Mouse (Mus musculus) myocyte (in vitro differentiated cells): ENCODE data around the gene Nelfe. TPM values are rescaled to one million over a fixed set of nuclear protein-coding genes. Genes with fewer than 3 reads are reported as not detected.
"Not testable (repeated sequence)": the region's sequence is repeated elsewhere in the genome, so short reads cannot be mapped to it uniquely, and the experiment has no call there.

Experiments
- H3K27me3 ChIP-seq: one replicate; pipeline ENCODE4 v1.6.1; 2011; ENCODE audit not compliant: control insufficient read depth, insufficient read depth, insufficient read length
- H3K36me3 ChIP-seq: one replicate; pipeline ENCODE4 v1.6.1; 2011; ENCODE audit not compliant: control insufficient read depth, insufficient read depth
- H3K4me2 ChIP-seq: one replicate; pipeline ENCODE4 v1.6.1; 2011; ENCODE audit warnings: low read depth, control low read depth
- H3K4me3 ChIP-seq: one replicate; pipeline ENCODE4 v1.5.1; 2011; ENCODE audit warnings: mild to moderate bottlenecking, control low read depth, moderate library complexity
- H3K79me2 ChIP-seq: one replicate; pipeline ENCODE4 v1.6.1; 2011; ENCODE audit not compliant: control insufficient read depth, insufficient read depth
- H3ac ChIP-seq: one replicate; pipeline ENCODE4 v1.6.1; 2011; ENCODE audit not compliant: control insufficient read depth, insufficient read length
- CEBPB ChIP-seq: IDR thresholded peaks from 2 replicates; pipeline ENCODE4 v1.6.1; 2011; ENCODE audit warnings: mild to moderate bottlenecking, moderate library complexity; ENCODE audit not compliant: poor library complexity, insufficient read depth, severe bottlenecking
- E2F4 ChIP-seq: IDR thresholded peaks from one replicate; pipeline ENCODE4 v1.6.1; 2011; ENCODE audit warnings: mild to moderate bottlenecking, control low read depth, moderate library complexity; ENCODE audit not compliant: insufficient read depth
- MAX ChIP-seq: IDR thresholded peaks from one replicate; pipeline ENCODE4 v1.6.1; 2011; ENCODE audit warnings: low read depth, mild to moderate bottlenecking, control low read depth
- MYOD1 ChIP-seq, 3 experiments: IDR thresholded peaks; one replicate each; pipeline ENCODE4 v1.6.1; 2011; ENCODE audit warnings: control low read depth in 2 of 3, low read depth in 2 of 3, mild to moderate bottlenecking in 2 of 3, moderate library complexity in 1 of 3; ENCODE audit not compliant: insufficient read length in 2 of 3, control insufficient read depth in 1 of 3
- MYOG ChIP-seq, 3 experiments: IDR thresholded peaks; one replicate each; pipeline ENCODE4 v1.6.1; 2011; ENCODE audit warnings: control low read depth in 2 of 3, low read depth in 2 of 3, mild to moderate bottlenecking in 2 of 3; ENCODE audit not compliant: insufficient read length in 2 of 3, control insufficient read depth in 1 of 3, insufficient read depth in 1 of 3
- POLR2A ChIP-seq: IDR thresholded peaks from one replicate; pipeline ENCODE4 v1.6.1; 2011; ENCODE audit warnings: low read depth, mild to moderate bottlenecking, control low read depth, moderate library complexity; ENCODE audit not compliant: insufficient read length
- POLR2AphosphoS2 ChIP-seq: IDR thresholded peaks from one replicate; pipeline ENCODE4 v1.6.1; 2011; ENCODE audit warnings: low read depth, control low read depth; ENCODE audit not compliant: insufficient read length
- REST ChIP-seq: IDR thresholded peaks from one replicate; pipeline ENCODE4 v1.6.1; 2011; ENCODE audit warnings: mild to moderate bottlenecking, control low read depth, moderate library complexity; ENCODE audit not compliant: insufficient read depth, insufficient read length
- SRF ChIP-seq: IDR thresholded peaks from one replicate; pipeline ENCODE4 v1.6.1; 2011; ENCODE audit warnings: low read depth; ENCODE audit not compliant: control insufficient read depth, insufficient read length
- TCF12 ChIP-seq: IDR thresholded peaks from one replicate; pipeline ENCODE4 v1.6.1; 2011; ENCODE audit warnings: mild to moderate bottlenecking, control low read depth; ENCODE audit not compliant: poor library complexity, insufficient read depth, severe bottlenecking
- TCF3 ChIP-seq: IDR thresholded peaks from one replicate; pipeline ENCODE4 v1.6.1; 2011; ENCODE audit warnings: low read depth, control low read depth; ENCODE audit not compliant: insufficient read length
- USF1 ChIP-seq: IDR thresholded peaks from one replicate; pipeline ENCODE4 v1.6.1; 2011; ENCODE audit warnings: low read depth, mild to moderate bottlenecking, control low read depth, moderate library complexity
- polyA plus RNA-seq: library from polyadenylated mRNA; unstranded; fragments of >200 nt; fragmentation: generic; extraction: Trizol; gene quantifications from one replicate; pipeline ENCODE4 v1.2.1, GENCODE M21; 2012; ENCODE audit warnings: missing spikeins

Gene Nelfe
- 60.0 TPM for polyA plus RNA-seq

DNA sequence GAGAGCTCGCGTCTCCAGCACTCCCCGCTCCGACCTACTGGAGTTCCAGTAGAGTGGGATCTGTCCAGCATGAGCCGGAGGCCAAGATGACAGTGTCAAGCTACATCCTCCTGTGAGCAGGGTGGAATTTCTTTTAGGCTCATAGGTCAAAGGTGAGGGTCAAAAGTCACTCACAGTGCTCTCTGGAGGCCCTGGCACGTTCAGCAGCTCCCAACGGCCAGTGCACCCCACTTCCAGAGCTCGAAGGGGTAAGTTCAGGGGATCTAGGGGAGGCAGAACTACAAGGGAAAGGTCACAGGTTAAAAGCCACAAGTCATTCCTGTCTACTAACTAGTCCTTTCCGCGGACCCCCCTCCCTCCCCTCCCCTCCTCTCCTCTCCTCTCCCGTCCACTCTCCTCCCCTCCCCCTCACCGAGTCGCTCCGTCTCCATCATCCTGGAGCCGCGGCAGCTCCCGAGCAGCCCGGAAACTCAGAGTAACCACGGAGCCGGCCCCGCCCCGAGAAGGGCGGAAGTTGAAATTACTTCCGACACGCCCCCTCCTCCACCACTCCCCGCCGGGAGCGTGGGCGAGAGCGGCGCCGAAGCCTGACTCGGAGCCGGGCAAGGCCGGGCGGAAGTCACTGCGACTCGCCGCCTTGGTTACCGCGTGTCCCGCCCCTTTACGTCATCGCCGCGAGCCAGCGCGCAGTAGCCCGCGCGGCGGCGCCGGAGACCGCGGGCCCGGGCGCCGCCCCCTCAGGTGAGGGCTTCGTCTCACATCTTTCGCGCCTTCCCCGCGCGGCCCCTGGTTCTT, at the start of gene Nelfe, which contains the start of gene Skiv2l:
TSS of gene Nelfe (plus strand) at position 670 of the 795 bp plus-strand sequence.
TSS of gene Skiv2l (minus strand) at position 489 of the 795 bp plus-strand sequence.
- peak within 1 kb of the TSS; percentile 17 for H3ac ChIP-seq
- no peaks in the 10 kb centered on the region for H3K27me3 ChIP-seq
- peaks cover 12% of the 10 kb centered on the region for H3K79me2 ChIP-seq
- H3K36me3 ChIP-seq: peaks cover 5% of the 10 kb centered on the region
- H3K4me2 ChIP-seq: peak within 1 kb of the TSS; percentile 91
- no peak for TF ChIP-seq TCF3
- TF ChIP-seq MYOD1 (IDR thresholded peaks at IDR 0.05; ENCODE audit: control insufficient read depth in 1 of 3, insufficient read length in 2 of 3, low read depth in 2 of 3): peak in 1 of 3 experiments; percentile 26
- peak in 1 of 3 experiments; percentile 3 for TF ChIP-seq MYOG (IDR thresholded peaks at IDR 0.05; ENCODE audit: control insufficient read depth in 1 of 3, insufficient read depth in 1 of 3, insufficient read length in 2 of 3, low read depth in 2 of 3)
- TF ChIP-seq POLR2AphosphoS2: no peak
- no peak for TF ChIP-seq USF1
- peak; percentile 29 for TF ChIP-seq E2F4
- peak; percentile 87 for TF ChIP-seq SRF
- TF ChIP-seq REST: peak; percentile 38
- TF ChIP-seq POLR2A: peak; percentile 58
- TF ChIP-seq CEBPB: no peak
- no peak for TF ChIP-seq TCF12
- TF ChIP-seq MAX: no peak
- peak within 1 kb of the TSS; percentile 79 for H3K4me3 ChIP-seq

DNA sequence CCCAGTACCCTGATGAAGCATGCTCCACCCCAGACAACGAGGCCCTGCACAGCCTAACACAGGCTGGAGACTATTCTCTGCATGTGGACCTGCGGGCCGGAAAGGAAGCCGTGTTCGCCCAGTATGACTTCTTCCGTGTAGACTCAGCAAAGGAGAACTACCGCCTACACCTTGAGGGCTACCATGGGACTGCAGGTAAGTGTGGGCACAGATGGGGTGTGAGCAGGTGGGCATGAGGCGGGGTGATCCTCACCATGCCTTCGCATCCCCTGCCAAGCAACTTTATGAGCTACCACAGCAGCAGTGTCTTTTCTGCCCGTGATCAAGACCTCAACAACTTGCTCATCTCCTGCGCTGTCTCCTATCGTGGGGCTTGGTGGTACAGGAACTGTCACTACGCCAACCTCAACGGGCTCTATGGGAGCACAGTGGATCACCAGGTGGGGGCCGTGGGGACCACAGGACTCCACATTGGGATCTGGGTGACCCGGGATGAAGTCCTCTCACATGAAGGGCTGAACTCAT, 49.3 kb upstream of the Nelfe start:
- not testable (repeated sequence) for H3ac ChIP-seq

DNA sequence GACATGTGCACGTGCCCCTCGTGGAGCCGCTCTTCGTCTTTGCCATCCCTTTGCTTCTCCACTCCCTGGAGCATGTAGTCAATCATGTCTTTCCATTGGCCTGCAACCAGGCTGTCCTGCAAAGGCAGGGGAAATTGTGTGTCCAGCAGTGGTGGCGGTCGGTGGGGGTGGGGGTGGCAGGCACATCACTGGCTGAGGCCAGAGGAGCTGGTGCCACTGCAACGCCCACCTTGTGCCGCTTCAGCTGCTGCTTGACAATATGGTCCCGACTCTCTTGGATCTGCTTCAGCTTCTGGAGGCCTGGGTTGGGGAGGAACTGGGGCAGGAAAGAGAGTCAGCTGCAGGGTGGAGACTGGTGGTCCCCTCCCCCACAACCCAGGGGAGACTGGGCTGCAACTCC, 47.4 kb upstream of the Nelfe start:
- H3K4me2 ChIP-seq, H3K79me2 ChIP-seq, H3K4me3 ChIP-seq, H3K36me3 ChIP-seq, H3ac ChIP-seq: not testable (repeated sequence)
- H3K27me3 ChIP-seq: peaks cover 20% of the 10 kb centered on the region

More for the DNA sequence above, 49.3 kb upstream of the Nelfe start:
- H3K79me2 ChIP-seq, H3K4me3 ChIP-seq, H3K4me2 ChIP-seq, H3K36me3 ChIP-seq: not testable (repeated sequence)
- H3K27me3 ChIP-seq: peaks cover 20% of the 10 kb centered on the region

DNA sequence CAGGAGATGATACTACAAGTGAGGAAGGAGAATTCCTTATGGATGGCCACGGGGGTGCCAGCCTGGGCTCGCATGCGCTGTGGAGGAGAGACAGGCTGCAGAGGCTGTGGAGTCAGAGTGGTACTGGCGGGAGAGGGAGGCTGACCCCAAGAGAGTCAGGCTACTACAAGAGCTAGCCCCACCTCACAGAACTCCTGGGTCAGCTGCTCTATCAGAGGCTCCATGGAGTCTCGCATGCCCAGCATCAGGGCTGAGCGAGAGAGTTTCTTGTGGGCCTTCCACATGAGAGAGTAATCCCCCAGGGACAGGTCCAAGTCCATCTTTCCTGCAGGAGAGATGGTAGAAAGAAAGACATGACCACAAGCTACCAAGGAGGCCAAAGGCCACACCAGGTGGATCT, 46.8 kb upstream of the Nelfe start:
- not testable (repeated sequence) for H3ac ChIP-seq, H3K79me2 ChIP-seq
- H3K27me3 ChIP-seq: peaks cover 20% of the 10 kb centered on the region

DNA sequence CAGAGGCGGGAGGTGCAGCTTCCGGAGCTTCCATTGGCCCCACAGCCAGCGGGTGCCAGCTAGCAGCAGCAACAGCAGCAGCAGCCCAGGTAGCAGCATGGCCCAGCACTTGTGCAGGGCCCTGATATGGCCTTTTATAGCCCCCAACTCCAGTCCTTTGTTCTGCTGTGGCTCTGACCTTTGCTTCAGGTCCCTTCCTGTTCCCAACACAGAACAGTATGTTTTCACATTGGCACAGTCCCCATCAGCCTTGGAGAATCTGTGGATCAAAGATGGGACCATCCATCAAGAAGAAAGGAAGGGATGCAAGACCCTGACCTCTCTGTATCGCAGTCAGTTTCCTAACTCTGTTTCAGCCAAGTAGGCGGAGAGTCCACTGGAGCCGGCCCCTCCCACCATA, 45.9 kb upstream of the Nelfe start, which contains the start of gene Cyp21a1:
TSS of gene Cyp21a1 (minus strand) at position 261 of the 400 bp plus-strand sequence.
- H3ac ChIP-seq, H3K4me2 ChIP-seq, H3K79me2 ChIP-seq, H3K4me3 ChIP-seq, H3K36me3 ChIP-seq: not testable (repeated sequence)
- peaks cover 15% of the 10 kb centered on the region for H3K27me3 ChIP-seq

More for the DNA sequence above, 46.8 kb upstream of the Nelfe start:
- H3K36me3 ChIP-seq, H3K4me2 ChIP-seq, H3K4me3 ChIP-seq: not testable (repeated sequence)

DNA sequence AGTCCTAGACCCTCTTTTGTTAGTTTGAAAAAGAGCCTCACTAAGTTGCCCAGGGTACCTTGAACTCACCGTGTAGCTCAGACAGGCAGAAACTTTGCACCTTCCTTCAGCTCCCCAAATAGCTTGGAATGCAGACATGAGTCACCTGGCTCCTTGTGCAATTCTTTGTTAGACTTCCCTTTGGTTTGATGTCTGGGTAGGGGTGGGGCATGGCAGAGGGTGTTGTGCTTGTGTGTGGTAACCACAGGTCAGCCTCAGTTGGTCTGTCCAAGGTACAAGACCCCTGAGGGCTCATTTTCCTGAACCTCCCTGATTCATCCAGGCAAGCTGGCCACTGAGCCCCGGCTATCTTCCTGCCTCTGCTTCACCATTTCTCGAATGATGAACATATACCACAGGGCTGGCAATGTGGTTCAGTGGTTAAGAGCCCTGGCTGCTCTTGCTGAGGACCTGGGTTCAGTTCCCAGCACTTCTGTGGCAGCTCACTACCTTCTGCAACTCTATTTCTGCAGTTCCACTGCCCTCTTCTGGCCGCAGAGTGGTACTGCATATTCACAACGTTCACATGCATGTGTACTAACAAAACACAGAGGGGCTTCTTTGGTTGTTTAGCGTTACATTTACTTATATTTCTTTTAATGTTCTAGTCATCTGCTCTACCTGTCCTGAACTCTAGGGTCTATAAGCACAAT, 45.2 kb upstream of the Nelfe start:
- H3ac ChIP-seq: no peak overlapping the region
- H3K79me2 ChIP-seq: no peaks in the 10 kb centered on the region
- peaks cover 11% of the 10 kb centered on the region for H3K27me3 ChIP-seq
- H3K36me3 ChIP-seq: no peaks in the 10 kb centered on the region
- no peak overlapping the region for H3K4me2 ChIP-seq
- no peak overlapping the region for H3K4me3 ChIP-seq
- no peak for TF ChIP-seq CEBPB
- no peak for TF ChIP-seq USF1
- TF ChIP-seq E2F4: no peak
- TF ChIP-seq MYOD1 (IDR thresholded peaks at IDR 0.05; ENCODE audit: control insufficient read depth in 1 of 3, insufficient read length in 2 of 3, low read depth in 2 of 3): no peak
- no peak for TF ChIP-seq MYOG (IDR thresholded peaks at IDR 0.05; ENCODE audit: control insufficient read depth in 1 of 3, insufficient read depth in 1 of 3, insufficient read length in 2 of 3, low read depth in 2 of 3)
- no peak for TF ChIP-seq POLR2AphosphoS2
- no peak for TF ChIP-seq REST
